Mouse (Mus musculus) forebrain, embryonic 10.5 days (tissue): Measurements from ENCODE around the gene Mia2. TPM values are rescaled to one million over a fixed set of nuclear protein-coding genes. Genes with fewer than 3 reads are reported as not detected.

Experiments used
- DNase-seq: peaks from one replicate; pipeline ENCODE4 v3.0.0-alpha.2; 2017; ENCODE audit warnings: low spot score; ENCODE audit errors: extremely low spot score
- H3K27ac ChIP-seq: fragments of 300-500 bp; sonication (generic); 2 replicates; pipeline ENCODE4 v1.5.1; 2016; ENCODE audit warnings: mild to moderate bottlenecking
- H3K27me3 ChIP-seq: fragments of 300-500 bp; sonication (generic); 2 replicates; pipeline ENCODE4 v1.6.1; 2016; ENCODE audit warnings: mild to moderate bottlenecking; ENCODE audit not compliant: poor library complexity, severe bottlenecking
- H3K36me3 ChIP-seq: fragments of 300-500 bp; sonication (generic); replicated peaks from 2 replicates; pipeline ENCODE4 v1.6.1; 2016; ENCODE audit warnings: mild to moderate bottlenecking, moderate library complexity
- H3K4me1 ChIP-seq: fragments of 300-500 bp; sonication (generic); 2 replicates; pipeline ENCODE4 v1.6.1; 2016
- H3K4me3 ChIP-seq: fragments of 300-500 bp; sonication (generic); 2 replicates; pipeline ENCODE4 v1.5.1; 2016; ENCODE audit warnings: mild to moderate bottlenecking, moderate library complexity
- H3K9me3 ChIP-seq: fragments of 300-500 bp; sonication (generic); 2 replicates; pipeline ENCODE4 v1.6.1; 2016; ENCODE audit warnings: mild to moderate bottlenecking, moderate library complexity
- WGBS: fragments of 180-500 bp; shearing (Covaris S2); methylation state at CpG from one replicate; pipeline ENCODE4 v1.1.7; 2016; 5-methylcytosine and 5-hydroxymethylcytosine counted together
- polyA plus RNA-seq: library from polyadenylated mRNA; unstranded; fragments of >200 nt; fragmentation: Nextera tagmentation; extraction: Ambion mirVana; gene quantifications from 2 replicates; pipeline ENCODE4 v1.2.1, GENCODE M21; 2016

The Mia2 gene
- polyA plus RNA-seq, 1 experiment from 2014 or later, result 43.8 TPM

DNA sequence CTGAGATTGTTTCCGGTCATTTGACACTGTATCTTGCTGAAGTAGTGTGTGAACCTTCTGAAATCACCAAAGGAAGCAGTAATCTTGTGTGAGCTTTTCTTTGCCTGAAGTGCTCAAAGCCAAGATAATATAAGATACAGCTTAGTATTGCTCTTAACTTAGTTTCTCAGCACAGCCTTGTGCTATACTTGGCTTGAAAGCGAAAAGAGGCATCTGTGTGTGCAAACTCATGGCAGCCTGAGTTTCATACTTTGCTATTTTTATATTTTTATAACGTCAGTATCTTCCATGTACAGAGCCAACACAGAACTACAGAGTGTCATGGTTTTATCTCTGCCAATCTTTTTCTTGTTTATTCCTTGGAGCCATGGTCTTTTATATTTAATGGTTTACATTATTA lies 21.6 kb downstream of the Mia2 start:
- DNase-seq, result no peak
- Histone ChIP-seq H3K4me1 (no peaks in the 10 kb centered on the region), H3K27ac (no peak overlapping the region), H3K9me3 (no peaks in the 10 kb centered on the region), H3K4me3 (no peak overlapping the region), H3K27me3 (no peaks in the 10 kb centered on the region), H3K36me3 (no peaks in the 10 kb centered on the region)
- 92% methylated on average over 3 of the region's 3 CpGs for WGBS

DNA sequence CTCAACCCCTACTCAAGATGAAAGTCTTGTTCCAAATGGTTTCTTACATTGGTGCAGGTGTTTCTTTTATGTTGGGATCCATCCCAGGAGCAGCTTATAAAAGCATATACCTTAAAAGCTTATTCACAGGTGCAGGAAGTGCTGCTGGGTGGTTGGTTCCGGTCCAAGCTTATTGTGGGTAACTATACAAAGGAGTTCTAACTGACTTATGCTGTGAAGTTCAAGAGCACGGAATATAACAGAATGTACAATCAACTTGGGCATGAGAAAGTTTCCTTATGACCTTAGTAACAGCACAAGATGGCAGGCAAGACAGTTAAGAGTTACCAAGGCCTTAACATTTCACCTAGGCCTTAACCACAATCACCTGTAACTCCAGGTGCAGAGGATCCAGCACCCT lies 29.8 kb downstream of the Mia2 start:
- H3K9me3 ChIP-seq, result no peaks in the 10 kb centered on the region
- H3K4me3 ChIP-seq, result no peak overlapping the region
- 92% methylated on average over 2 of the region's 2 CpGs for WGBS
- H3K4me1 ChIP-seq, result peaks cover 17% of the 10 kb centered on the region
- no peak for DNase-seq
- H3K27ac ChIP-seq, result no peak overlapping the region
- no peaks in the 10 kb centered on the region for H3K27me3 ChIP-seq
- no peaks in the 10 kb centered on the region for H3K36me3 ChIP-seq

DNA sequence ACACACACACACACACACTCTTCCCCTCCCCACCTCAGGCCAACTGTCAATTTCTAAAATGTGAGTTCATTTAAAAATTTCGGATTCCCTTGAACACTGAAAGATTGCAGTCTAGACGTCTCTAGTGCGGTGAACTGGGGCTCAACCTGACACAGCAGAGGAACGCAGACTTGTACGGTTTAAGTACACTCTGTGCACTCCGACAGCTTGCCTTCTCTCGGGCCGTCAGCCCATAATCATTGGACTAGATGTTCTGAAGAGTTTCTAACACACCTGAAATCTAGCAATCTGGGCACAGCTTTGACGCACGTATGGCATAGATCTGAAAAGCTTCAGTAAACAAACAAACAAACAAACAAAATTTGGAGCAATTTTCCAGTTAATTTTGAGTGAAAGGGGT lies 32.9 kb downstream of the Mia2 start:
- no peak for DNase-seq
- H3K9me3 ChIP-seq, result no peaks in the 10 kb centered on the region
- H3K4me3 ChIP-seq, result no peak overlapping the region
- no peak overlapping the region for H3K27ac ChIP-seq
- H3K4me1 ChIP-seq, result peaks cover 32% of the 10 kb centered on the region
- 84% methylated on average over 10 of the region's 10 CpGs for WGBS
- H3K36me3 ChIP-seq, result no peaks in the 10 kb centered on the region
- no peaks in the 10 kb centered on the region for H3K27me3 ChIP-seq

DNA sequence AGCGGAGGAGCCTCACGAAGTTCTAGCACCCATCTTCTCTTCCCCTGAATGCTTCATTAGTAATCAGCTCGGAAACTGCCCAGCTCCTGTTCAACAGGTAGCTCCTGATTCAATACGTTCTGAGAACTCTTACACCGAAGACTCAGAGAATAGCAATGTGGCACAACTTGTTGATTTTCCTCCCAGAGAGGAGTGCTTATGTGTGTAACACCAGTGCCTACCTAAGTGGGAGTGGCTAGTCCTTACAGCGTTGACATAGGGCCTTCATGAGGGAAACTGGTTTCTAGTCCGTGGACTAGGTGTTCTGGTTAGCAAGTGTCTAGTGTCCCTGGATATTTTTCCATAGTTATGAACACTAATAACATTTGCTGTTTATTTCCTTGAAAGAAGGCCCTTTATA lies 33.4 kb downstream of the Mia2 start:
- no peak overlapping the region for H3K27ac ChIP-seq
- no peak overlapping the region for H3K4me3 ChIP-seq
- H3K27me3 ChIP-seq, result no peaks in the 10 kb centered on the region
- WGBS, result 66% methylated on average over 7 of the region's 7 CpGs
- DNase-seq, result no peak
- H3K4me1 ChIP-seq, result peaks cover 35% of the 10 kb centered on the region
- no peaks in the 10 kb centered on the region for H3K9me3 ChIP-seq
- no peaks in the 10 kb centered on the region for H3K36me3 ChIP-seq

DNA sequence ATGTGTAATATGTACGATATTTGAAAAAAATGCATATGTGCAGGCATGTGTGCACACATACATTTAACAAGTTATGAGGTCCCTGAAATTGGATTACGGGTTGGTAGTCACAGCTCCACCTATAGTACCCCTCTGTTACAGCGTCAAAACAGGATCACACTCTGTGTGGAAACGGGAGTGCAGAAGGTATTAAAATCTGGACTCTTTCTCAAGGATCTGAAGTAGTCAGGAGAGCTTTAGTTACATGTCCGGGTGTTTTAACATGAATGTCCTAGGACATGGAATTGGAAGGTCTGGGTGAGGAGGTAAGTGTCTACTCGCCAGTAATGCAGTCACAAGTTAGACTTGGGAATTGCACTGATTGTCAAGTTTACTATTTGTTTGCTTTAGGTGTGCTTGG lies 34.0 kb downstream of the Mia2 start:
- 25% methylated on average over 6 of the region's 6 CpGs for WGBS
- Histone ChIP-seq H3K27me3 (no peaks in the 10 kb centered on the region), H3K4me1 (peaks cover 35% of the 10 kb centered on the region), H3K36me3 (peaks cover 4% of the 10 kb centered on the region), H3K4me3 (peak overlapping the region; percentile 80), H3K27ac (0 out of 2 replicates have a peak overlapping the region, but pooled peaks have one; percentile 17), H3K9me3 (no peaks in the 10 kb centered on the region)
- peak; percentile 34 for DNase-seq

DNA sequence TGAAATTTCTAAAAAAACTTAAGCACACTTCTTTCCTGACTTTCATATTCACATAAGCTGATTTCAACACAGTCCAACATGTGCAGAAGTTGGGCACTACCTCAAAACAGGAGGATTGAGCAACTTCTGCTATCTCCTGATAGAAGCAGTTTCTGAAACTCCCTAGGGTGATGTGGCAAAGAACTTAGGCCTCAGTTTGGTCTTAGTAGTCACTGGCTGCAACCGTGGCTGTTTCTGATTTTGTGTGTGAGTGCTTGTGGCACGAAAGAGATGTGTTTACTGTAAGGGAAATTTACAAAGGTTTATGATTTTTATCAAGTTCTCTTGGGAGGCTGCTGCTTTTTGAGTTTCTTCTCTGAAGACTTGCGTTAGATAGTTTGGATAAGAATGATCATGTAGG lies 34.6 kb downstream of the Mia2 start:
- peak overlapping the region; percentile 80 for H3K4me3 ChIP-seq
- H3K27me3 ChIP-seq, result no peaks in the 10 kb centered on the region
- 24% methylated on average over 3 of the region's 3 CpGs for WGBS
- peaks cover 35% of the 10 kb centered on the region for H3K4me1 ChIP-seq
- H3K27ac ChIP-seq, result peak overlapping the region; percentile 97
- H3K9me3 ChIP-seq, result no peaks in the 10 kb centered on the region
- peaks cover 6% of the 10 kb centered on the region for H3K36me3 ChIP-seq
- peak; percentile 26 for DNase-seq

DNA sequence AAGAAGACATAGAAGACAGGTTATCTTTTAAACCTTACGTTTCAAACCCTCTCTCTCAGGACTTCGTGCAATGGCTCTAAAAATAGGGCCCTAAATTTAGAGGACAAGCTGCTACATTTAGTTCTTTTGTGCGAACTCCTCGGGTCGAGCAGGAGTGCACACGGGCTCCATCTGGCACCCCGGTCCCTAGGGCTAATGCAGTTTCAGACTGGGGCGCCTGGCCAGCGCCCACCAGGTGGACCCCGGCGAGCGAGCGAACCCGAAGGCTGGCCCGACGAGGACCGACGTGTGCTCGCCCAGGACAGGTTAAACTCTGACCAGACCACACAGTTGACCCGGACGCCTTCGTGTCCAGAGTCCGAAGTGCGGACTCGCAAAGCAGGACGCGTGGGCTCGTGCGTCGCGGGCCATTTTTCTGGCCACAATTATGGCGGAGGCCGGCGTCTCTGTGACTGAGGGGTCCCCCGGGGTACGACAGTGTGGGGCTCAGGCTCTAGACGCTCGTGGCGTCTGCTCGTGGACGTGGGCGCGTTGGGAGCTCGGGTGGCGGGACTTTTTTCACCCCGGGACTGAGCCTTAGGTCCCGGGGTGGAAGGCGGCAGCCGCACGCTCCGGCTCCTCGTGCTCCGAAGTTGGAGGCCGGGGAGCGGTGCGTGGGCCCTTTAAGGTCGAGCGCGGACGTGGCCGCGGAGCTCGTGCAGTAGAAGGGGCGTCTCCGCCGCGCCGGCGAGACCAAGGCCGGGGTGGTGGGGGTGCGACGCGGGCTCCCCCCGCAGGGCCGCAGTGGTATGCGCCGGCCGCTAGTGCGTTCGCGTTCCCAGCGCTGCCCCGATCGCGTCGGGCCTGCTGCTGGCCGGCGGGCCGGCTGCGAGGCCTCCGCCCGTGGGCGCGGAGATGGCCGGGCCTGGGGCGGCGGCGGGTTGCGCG lies 35.3 kb downstream of the Mia2 start:
- Histone ChIP-seq H3K4me3 (peak overlapping the region; percentile 80), H3K36me3 (peaks cover 12% of the 10 kb centered on the region), H3K4me1 (peaks cover 35% of the 10 kb centered on the region), H3K27me3 (no peaks in the 10 kb centered on the region), H3K9me3 (no peaks in the 10 kb centered on the region), H3K27ac (peak overlapping the region; percentile 97)
- DNase-seq, result peak; percentile 90
- under 1% methylated on average over 100 of the region's 100 CpGs for WGBS

DNA sequence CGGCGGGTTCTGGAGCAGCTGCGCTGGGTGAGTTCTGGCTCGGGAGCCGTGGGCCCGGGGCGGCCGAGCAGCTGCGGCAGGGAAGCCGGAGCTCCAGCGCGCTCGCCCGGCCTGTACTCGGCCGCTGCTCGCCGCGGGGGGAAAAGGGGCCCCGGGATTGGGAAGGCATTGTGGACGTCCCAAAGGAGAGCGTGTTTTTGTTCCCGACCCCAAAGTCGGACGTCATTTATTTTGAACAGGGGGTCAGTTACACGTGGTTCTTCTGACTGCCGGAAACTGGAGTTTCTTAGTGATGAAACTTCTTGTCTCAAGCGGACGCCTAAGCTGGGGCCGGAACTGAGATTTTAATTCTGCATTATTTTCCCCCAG lies 36.0 kb downstream of the Mia2 start:
- no peak for DNase-seq
- Histone ChIP-seq H3K4me3 (peak overlapping the region; percentile 80), H3K27me3 (no peaks in the 10 kb centered on the region), H3K4me1 (peaks cover 35% of the 10 kb centered on the region), H3K36me3 (peaks cover 19% of the 10 kb centered on the region), H3K27ac (peak overlapping the region; percentile 97), H3K9me3 (no peaks in the 10 kb centered on the region)
- under 1% methylated on average over 30 of the region's 30 CpGs for WGBS

DNA sequence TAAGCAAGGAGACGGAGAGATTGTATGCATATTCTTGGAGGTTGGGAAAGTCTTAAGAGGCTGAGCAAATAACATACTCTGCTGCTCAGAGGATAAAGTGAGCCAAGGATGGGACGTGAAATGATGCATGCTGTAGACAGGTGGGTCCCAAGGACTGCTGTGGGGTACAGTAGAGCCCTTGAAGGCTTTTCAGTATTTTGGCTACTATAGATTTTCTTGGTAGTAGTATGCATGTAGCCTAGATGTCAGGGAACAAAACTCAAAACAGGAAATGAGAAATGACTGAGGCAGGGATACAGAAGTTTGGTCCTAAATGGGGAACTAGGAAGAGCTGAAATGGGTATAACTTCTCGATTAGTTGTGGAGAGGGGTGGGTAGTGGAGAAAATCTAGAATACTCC lies 36.9 kb downstream of the Mia2 start:
- H3K4me3 ChIP-seq, result peak overlapping the region; percentile 80
- peaks cover 28% of the 10 kb centered on the region for H3K36me3 ChIP-seq
- DNase-seq, result no peak

DNA sequence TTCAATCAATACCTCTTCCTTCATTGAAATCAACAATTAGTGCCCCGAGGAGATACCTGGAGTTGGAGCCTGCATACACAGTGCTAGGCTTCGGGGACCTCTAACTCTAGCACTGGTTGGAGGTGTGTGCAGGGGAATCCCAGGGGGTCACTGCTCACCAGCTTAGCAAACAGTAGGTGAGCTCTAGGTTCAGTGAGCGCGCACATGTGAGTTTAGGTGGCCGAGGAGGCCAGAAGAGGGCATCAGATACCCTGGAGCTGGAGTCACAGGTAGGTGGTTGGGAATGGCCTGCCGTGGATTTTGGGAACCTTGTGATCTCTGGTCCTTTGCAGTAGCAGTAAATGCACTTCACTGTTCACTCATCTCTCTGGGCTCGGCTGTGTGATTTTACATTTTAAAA lies 37.3 kb downstream of the Mia2 start:
- no peak overlapping the region for H3K27ac ChIP-seq
- 90% methylated on average over 7 of the region's 7 CpGs for WGBS
- DNase-seq, result no peak
- peak overlapping the region; percentile 80; the same call in 1 of the 2 replicates for H3K4me3 ChIP-seq
- H3K9me3 ChIP-seq, result no peaks in the 10 kb centered on the region
- peaks cover 35% of the 10 kb centered on the region for H3K4me1 ChIP-seq
- no peaks in the 10 kb centered on the region for H3K27me3 ChIP-seq
- H3K36me3 ChIP-seq, result peaks cover 32% of the 10 kb centered on the region

More for the DNA sequence above, 36.9 kb downstream of the Mia2 start:
- Histone ChIP-seq H3K27ac (no peak overlapping the region), H3K9me3 (no peaks in the 10 kb centered on the region), H3K27me3 (no peaks in the 10 kb centered on the region), H3K4me1 (peaks cover 35% of the 10 kb centered on the region)
- 67% methylated on average over 3 of the region's 3 CpGs for WGBS

DNA sequence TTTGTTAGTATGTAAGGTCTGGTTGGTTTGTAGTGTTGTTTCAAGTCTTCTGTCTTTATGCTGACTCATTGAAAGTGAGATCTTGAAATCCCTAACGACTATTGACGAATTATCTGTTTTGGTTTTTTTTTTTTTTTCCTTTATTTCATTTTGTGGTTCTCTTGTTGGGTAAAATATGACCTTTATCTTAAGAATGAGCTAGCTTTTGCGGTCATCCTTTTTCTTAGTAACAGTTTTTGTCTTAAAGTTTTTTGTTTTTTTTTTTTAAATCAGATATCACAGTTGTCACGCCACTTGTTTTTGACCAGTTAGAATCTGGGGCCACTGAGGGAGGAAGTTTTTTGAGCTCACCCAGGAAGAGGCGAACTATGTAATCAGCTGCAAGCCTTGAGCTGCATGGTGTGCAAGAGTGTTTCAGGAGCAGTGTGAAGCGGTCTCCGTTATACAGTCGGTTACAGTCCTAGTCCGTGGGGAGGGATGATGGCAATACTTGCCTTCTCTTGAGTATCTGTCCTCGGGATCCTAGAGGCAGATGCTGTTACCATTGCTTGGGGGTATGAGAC lies 37.9 kb downstream of the Mia2 start:
- WGBS, result 91% methylated on average over 10 of the region's 10 CpGs
- no peaks in the 10 kb centered on the region for H3K27me3 ChIP-seq
- no peak overlapping the region for H3K4me3 ChIP-seq
- no peaks in the 10 kb centered on the region for H3K9me3 ChIP-seq
- no peak for DNase-seq
- H3K4me1 ChIP-seq, result peaks cover 35% of the 10 kb centered on the region
- H3K36me3 ChIP-seq, result peaks cover 37% of the 10 kb centered on the region
- no peak overlapping the region for H3K27ac ChIP-seq

DNA sequence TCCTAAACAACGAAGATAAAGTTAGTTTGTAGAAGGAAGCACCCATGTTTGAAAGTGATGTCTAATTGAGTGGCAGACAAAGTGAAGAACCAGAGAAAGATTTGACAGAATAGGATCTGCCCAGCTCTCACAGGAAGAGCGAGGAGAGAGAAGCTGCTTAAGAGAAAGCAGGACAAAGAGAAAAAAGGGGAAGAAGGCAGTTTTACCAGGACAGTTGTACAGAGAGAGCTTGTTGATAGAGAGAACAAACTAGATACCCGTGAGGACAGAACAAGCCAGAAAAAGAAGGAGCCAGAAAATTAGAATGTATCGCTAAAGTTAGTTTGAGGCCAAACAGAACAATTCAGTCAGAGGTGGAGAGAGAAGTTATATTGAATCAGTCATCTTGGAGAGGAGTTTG lies 39.5 kb downstream of the Mia2 start:
- H3K27ac ChIP-seq, result no peak overlapping the region
- no peaks in the 10 kb centered on the region for H3K27me3 ChIP-seq
- H3K36me3 ChIP-seq, result peaks cover 53% of the 10 kb centered on the region
- no peak overlapping the region for H3K4me3 ChIP-seq
- 95% methylated on average over 4 of the region's 4 CpGs for WGBS
- no peak for DNase-seq
- peaks cover 22% of the 10 kb centered on the region for H3K4me1 ChIP-seq
- no peaks in the 10 kb centered on the region for H3K9me3 ChIP-seq

DNA sequence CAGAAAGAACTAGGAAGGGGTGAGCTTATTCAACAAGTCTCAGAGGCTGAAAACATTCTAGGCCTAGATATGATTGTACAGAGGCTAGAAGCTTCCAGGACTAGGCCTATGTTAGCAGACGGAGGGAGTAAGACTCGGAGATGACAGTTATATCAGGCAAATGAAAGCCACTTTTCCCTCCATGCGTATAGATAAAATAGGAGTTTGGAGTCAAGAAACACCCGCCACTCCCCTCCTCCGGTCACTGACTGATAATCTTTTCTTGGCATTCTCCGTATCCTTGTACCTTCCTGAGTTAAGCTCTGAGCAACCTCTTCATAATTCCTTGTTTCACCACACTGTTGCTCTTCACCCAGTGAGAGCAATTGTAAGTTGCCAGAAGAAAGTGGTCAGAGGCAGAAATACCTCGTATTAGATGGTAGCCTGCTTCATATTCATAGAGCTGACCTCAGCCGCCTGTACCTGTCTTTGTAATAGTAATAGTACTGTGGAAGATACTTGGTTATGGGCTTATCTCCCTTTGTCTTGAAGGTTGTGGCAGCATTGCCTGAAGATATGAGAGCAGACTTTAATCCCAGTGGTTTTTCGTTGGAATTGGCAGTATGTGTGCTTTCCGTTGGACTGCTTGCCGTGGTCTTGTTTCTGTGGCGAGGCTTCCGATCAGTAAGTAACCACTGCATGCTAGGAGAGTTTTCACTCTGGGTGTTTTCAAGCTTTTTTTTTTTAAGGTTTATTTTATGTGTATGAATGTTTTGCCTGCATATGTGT lies 40.1 kb downstream of the Mia2 start:
- DNase-seq, result no peak
- 95% methylated on average over 13 of the region's 13 CpGs for WGBS
- H3K27ac ChIP-seq, result no peak overlapping the region
- H3K4me1 ChIP-seq, result peaks cover 15% of the 10 kb centered on the region
- no peak overlapping the region for H3K4me3 ChIP-seq
- peaks cover 59% of the 10 kb centered on the region for H3K36me3 ChIP-seq
- H3K9me3 ChIP-seq, result no peaks in the 10 kb centered on the region
- H3K27me3 ChIP-seq, result no peaks in the 10 kb centered on the region
